Mouse (Mus musculus): ENCODE measurements around the gene Heca. TPM values are rescaled to one million over a fixed set of nuclear protein-coding genes. Genes with fewer than 3 reads are reported as not detected.

Heca gene
- total and polyA plus RNA-seq, 3 experiments: 5.7 to 66.9 (median 10.5) TPM

- no peak for DNase-seq (ENCODE audit: low read depth, low spot score)
- no peak overlapping the region for H3K9ac ChIP-seq (ENCODE audit: control insufficient read depth, low read depth, low read length, poor library complexity, severe bottlenecking)
- TF ChIP-seq ZNF384 (IDR thresholded peaks at IDR 0.05; ENCODE audit: low read depth, low read length) (no peak), JUND (IDR thresholded peaks at IDR 0.05; ENCODE audit: low read depth, low read length) (no peak)
Measured at GRCm38 (mm10) chr10:17857647-17858261, 90.1 kb downstream of the Heca start.

DNA sequence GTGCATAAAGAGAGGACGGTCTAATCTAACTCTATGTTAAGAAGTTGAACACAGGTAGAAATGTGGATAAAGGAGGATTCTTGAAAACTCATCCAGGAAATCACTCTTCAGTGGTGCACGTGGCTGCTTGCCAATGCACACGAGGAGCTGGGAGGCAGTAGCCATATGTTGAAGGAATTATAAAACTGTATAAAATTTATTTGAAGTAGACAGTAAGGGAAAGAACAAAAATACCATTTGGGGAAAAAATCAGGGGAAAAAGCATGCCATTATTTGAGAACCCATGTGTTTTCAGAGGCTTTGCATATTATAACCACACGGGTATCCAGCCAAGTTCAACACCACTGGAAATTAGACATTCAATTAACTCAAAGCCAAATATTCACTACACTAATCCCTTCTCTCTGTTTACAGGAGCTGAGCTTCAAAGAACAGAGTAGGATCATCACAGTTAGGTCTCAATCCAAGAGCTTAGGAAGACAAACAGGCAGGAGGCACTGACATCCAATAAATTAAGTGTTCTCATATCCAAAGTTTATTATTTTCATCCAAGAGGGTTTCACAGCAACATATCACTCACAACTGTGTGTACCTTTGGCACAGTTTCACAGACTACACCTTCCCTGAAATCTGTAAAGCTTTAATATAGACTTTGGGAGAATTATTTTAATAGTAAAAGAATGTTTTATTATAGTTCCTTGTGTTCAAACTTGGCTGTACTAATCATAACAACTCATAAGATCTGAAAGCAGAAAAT, 102.9 kb downstream of the Heca start:
- Histone ChIP-seq H3K9me3 (replicated peaks; ENCODE audit: insufficient read depth, low read length) (no peaks in the 10 kb centered on the region), H3K4me3 (ENCODE audit: control insufficient read depth in 1 of 2, insufficient read depth in 1 of 2, low read depth in 2 of 2, low read length in 2 of 2) (no peak overlapping the region), H3K4me1 (ENCODE audit: control insufficient read depth in 1 of 2, insufficient read depth in 2 of 2, low read length in 2 of 2) (no peaks in the 10 kb centered on the region), H3K36me3 (ENCODE audit: control insufficient read depth in 1 of 2, insufficient read depth in 2 of 2, low read length in 2 of 2) (no peaks in the 10 kb centered on the region), H3K27ac (ENCODE audit: control insufficient read depth, low read depth, low read length) (no peak overlapping the region), H3K79me2 (ENCODE audit: control insufficient read depth, insufficient read depth, low read length, poor library complexity) (no peaks in the 10 kb centered on the region), H3K9ac (ENCODE audit: control insufficient read depth, low read depth, low read length, poor library complexity, severe bottlenecking) (no peak overlapping the region), H3K27me3 (ENCODE audit: control insufficient read depth in 1 of 2, insufficient read depth in 2 of 2, low read length in 2 of 2) (no peaks in the 10 kb centered on the region)
- no peak for TF ChIP-seq CHD1 (IDR thresholded peaks at IDR 0.05; ENCODE audit: low read depth, low read length)
- TF ChIP-seq SIN3A (IDR thresholded peaks at IDR 0.05; ENCODE audit: low read length): no peak
- TF ChIP-seq MYB (IDR thresholded peaks at IDR 0.05; ENCODE audit: low read depth, low read length): no peak
- TF ChIP-seq E2F4 (IDR thresholded peaks at IDR 0.05; ENCODE audit: borderline replicate concordance, low read depth, low read length): no peak
- TF ChIP-seq NRF1 (IDR thresholded peaks at IDR 0.05; ENCODE audit: insufficient read depth, low read depth, low read length, poor library complexity, severe bottlenecking): no peak
- DNase-seq (ENCODE audit: low read depth, low spot score): no peak

More at GRCm38 (mm10) chr10:17857647-17858261, 90.1 kb downstream of the Heca start:
- Histone ChIP-seq H3K36me3 (ENCODE audit: control insufficient read depth in 1 of 2, insufficient read depth in 2 of 2, low read length in 2 of 2) (no peaks in the 10 kb centered on the region), H3K79me2 (ENCODE audit: control insufficient read depth, insufficient read depth, low read length, poor library complexity) (no peaks in the 10 kb centered on the region), H3K27me3 (ENCODE audit: control insufficient read depth in 1 of 2, insufficient read depth in 2 of 2, low read length in 2 of 2) (no peaks in the 10 kb centered on the region), H3K9me3 (replicated peaks; ENCODE audit: insufficient read depth, low read length) (no peaks in the 10 kb centered on the region), H3K4me3 (ENCODE audit: control insufficient read depth in 1 of 2, insufficient read depth in 1 of 2, low read depth in 2 of 2, low read length in 2 of 2) (no peak overlapping the region), H3K27ac (ENCODE audit: control insufficient read depth, low read depth, low read length) (no peak overlapping the region), H3K4me1 (ENCODE audit: control insufficient read depth in 1 of 2, insufficient read depth in 2 of 2, low read length in 2 of 2) (no peaks in the 10 kb centered on the region)

DNA sequence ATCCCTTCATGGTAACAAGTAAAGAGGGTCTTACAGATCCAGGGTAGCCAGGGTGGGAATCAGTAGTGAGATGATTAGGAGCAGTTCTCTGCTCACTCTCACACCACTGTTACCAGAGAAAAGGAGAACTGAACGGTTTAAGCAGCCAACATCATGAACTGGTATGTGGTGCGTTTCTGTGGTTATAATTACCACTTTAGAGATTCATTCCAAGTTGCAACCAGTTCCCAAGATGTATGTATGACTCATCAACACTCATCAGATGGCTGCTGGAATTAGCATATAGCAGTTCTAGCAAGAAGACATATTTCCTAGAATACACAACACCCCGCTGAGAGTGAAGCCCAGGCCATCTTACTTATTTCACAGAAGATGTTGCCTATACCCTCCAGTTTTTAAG, 105.8 kb downstream of the Heca start:
- no peak overlapping the region for H3K27ac ChIP-seq (ENCODE audit: control insufficient read depth, low read depth, low read length)
- no peak overlapping the region for H3K9ac ChIP-seq (ENCODE audit: control insufficient read depth, low read depth, low read length, poor library complexity, severe bottlenecking)
- no peaks in the 10 kb centered on the region; a peak in 1 of 4 replicates for H3K27me3 ChIP-seq (ENCODE audit: control insufficient read depth in 1 of 2, insufficient read depth in 2 of 2, low read length in 2 of 2)
- H3K36me3 ChIP-seq (ENCODE audit: control insufficient read depth in 1 of 2, insufficient read depth in 2 of 2, low read length in 2 of 2): no peaks in the 10 kb centered on the region
- no peaks in the 10 kb centered on the region for H3K9me3 ChIP-seq (replicated peaks; ENCODE audit: insufficient read depth, low read length)
- no peaks in the 10 kb centered on the region for H3K79me2 ChIP-seq (ENCODE audit: control insufficient read depth, insufficient read depth, low read length, poor library complexity)
- H3K4me1 ChIP-seq (ENCODE audit: control insufficient read depth in 1 of 2, insufficient read depth in 2 of 2, low read length in 2 of 2): no peaks in the 10 kb centered on the region
- TF ChIP-seq MXI1 (IDR thresholded peaks at IDR 0.05; ENCODE audit: low read depth, low read length) (no peak), USF2 (IDR thresholded peaks at IDR 0.05; ENCODE audit: borderline replicate concordance in 1 of 2, insufficient read depth in 1 of 2, low read depth in 1 of 2, low read length in 2 of 2) (no peak), E2F4 (IDR thresholded peaks at IDR 0.05; ENCODE audit: borderline replicate concordance, low read depth, low read length) (no peak), MAZ (IDR thresholded peaks at IDR 0.05; ENCODE audit: low read depth, low read length) (no peak), RAD21 (IDR thresholded peaks at IDR 0.05; ENCODE audit: low read depth, low read length) (no peak), ZNF384 (IDR thresholded peaks at IDR 0.05; ENCODE audit: low read depth, low read length) (no peak), ETS1 (IDR thresholded peaks at IDR 0.05; ENCODE audit: low read depth, low read length) (no peak), NELFE (IDR thresholded peaks at IDR 0.05; ENCODE audit: low read depth, low read length) (no peak), UBTF (IDR thresholded peaks at IDR 0.05; ENCODE audit: borderline replicate concordance, insufficient read depth, low read depth, low read length) (no peak), RCOR1 (IDR thresholded peaks at IDR 0.05; ENCODE audit: low read depth, low read length) (no peak), JUND (IDR thresholded peaks at IDR 0.05; ENCODE audit: low read depth, low read length) (no peak), ZMIZ1 (IDR thresholded peaks at IDR 0.05; ENCODE audit: low read depth, low read length) (no peak), GATA1 (IDR thresholded peaks at IDR 0.05; ENCODE audit: low read depth, low read length) (no peak), HCFC1 (IDR thresholded peaks at IDR 0.05; ENCODE audit: low read depth, low read length) (no peak), CHD2 (IDR thresholded peaks at IDR 0.05; ENCODE audit: low read length) (no peak)
- DNase-seq (ENCODE audit: low read depth, low spot score): no peak
- H3K4me3 ChIP-seq (ENCODE audit: control insufficient read depth in 1 of 2, insufficient read depth in 1 of 2, low read depth in 2 of 2, low read length in 2 of 2): no peak overlapping the region

All from MEL (cell line).